Mouse (Mus musculus) liver, adult 2 months (tissue): ENCODE results near the gene Plekhg1. TPM values are rescaled to one million over a fixed set of nuclear protein-coding genes. Genes with fewer than 3 reads are reported as not detected.

Experiments used
- DNase-seq: peaks from one replicate; pipeline ENCODE4 v3.0.0-alpha.2; 2011; ENCODE audit warnings: low read depth, low spot score; ENCODE audit errors: extremely low read depth
- H3K27ac ChIP-seq: fragments of 200-500 bp; replicated peaks from 2 replicates; pipeline ENCODE4 v1.5.1; 2012; ENCODE audit warnings: low read depth, mild to moderate bottlenecking, control low read depth, inconsistent platforms, low read length; ENCODE audit not compliant: insufficient read depth
- H3K27me3 ChIP-seq: fragments of 200-500 bp; 2 replicates; pipeline ENCODE4 v1.6.1; 2012; ENCODE audit warnings: mild to moderate bottlenecking, moderate library complexity, low read length, inconsistent platforms; ENCODE audit not compliant: control insufficient read depth, insufficient read depth
- H3K36me3 ChIP-seq: fragments of 200-500 bp; 2 replicates; pipeline ENCODE4 v1.6.1; 2012; ENCODE audit warnings: low read length, inconsistent platforms; ENCODE audit not compliant: control insufficient read depth, insufficient read depth
- H3K4me1 ChIP-seq: fragments of 200-500 bp; 2 replicates; pipeline ENCODE4 v1.6.1; 2011; ENCODE audit warnings: low read length; ENCODE audit not compliant: control insufficient read depth, insufficient read depth
- H3K4me3 ChIP-seq: fragments of 200-500 bp; 2 replicates; pipeline ENCODE4 v1.5.1; 2011; ENCODE audit warnings: low read depth, mild to moderate bottlenecking, control low read depth, low read length, moderate library complexity; ENCODE audit not compliant: insufficient read depth
- H3K79me2 ChIP-seq: fragments of 200-500 bp; 2 replicates; pipeline ENCODE4 v1.6.1; 2012; ENCODE audit warnings: inconsistent platforms, mild to moderate bottlenecking, low read length, moderate library complexity; ENCODE audit not compliant: control insufficient read depth, insufficient read depth
- H3K9ac ChIP-seq: fragments of 200-500 bp; 2 replicates; pipeline ENCODE4 v1.6.1; 2012; ENCODE audit warnings: low read depth, mild to moderate bottlenecking, control low read depth, inconsistent platforms, low read length
- CTCF ChIP-seq: fragments of 200-500 bp; IDR thresholded peaks from 2 replicates; pipeline ENCODE4 v1.5.1; 2011; ENCODE audit warnings: low read depth, low read length, control low read depth
- POLR2A ChIP-seq: fragments of 200-500 bp; IDR thresholded peaks from 2 replicates; pipeline ENCODE4 v1.6.1; 2011; ENCODE audit warnings: low read length, control low read depth; ENCODE audit not compliant: insufficient read depth; ENCODE audit errors: extremely low read depth
- WGBS: fragments of 180-500 bp; shearing (Covaris S2); methylation state at CpG from one replicate; pipeline ENCODE4 v1.1.7; 2018; 5-methylcytosine and 5-hydroxymethylcytosine counted together
- polyA plus RNA-seq: library from polyadenylated mRNA; depleted of rRNA; stranded (reverse); fragments of >200 nt; gene quantifications from 2 replicates; pipeline ENCODE4 v1.2.3, GENCODE M21; 2012; rRNA removed
- total RNA-seq: library from RNA; depleted of rRNA; stranded (reverse); fragments of >200 nt; gene quantifications from 2 replicates; pipeline ENCODE4 v1.2.3, GENCODE M21; 2014; rRNA removed

Plekhg1 gene
- total and polyA plus RNA-seq, 2 experiments, result 1.2 to 6.0 TPM

- WGBS, result 96% methylated on average over 7 of the region's 7 CpGs
- no peak overlapping the region for H3K27ac ChIP-seq
- no peaks in the 10 kb centered on the region for H3K4me1 ChIP-seq
- no peaks in the 10 kb centered on the region for H3K36me3 ChIP-seq
- no peaks in the 10 kb centered on the region for H3K79me2 ChIP-seq
- TF ChIP-seq POLR2A (no peak), CTCF (no peak)
- H3K4me3 ChIP-seq, result no peak overlapping the region
- H3K27me3 ChIP-seq, result no peaks in the 10 kb centered on the region
- no peak overlapping the region for H3K9ac ChIP-seq
- no peak for DNase-seq
Observed at GRCm38 (mm10) chr10:4005191-4005590, 265.0 kb downstream of the Plekhg1 start.

- Histone ChIP-seq H3K27me3 (no peaks in the 10 kb centered on the region), H3K36me3 (no peaks in the 10 kb centered on the region), H3K4me1 (no peaks in the 10 kb centered on the region), H3K9ac (no peak overlapping the region), H3K27ac (no peak overlapping the region), H3K79me2 (no peaks in the 10 kb centered on the region), H3K4me3 (no peak overlapping the region)
- TF ChIP-seq POLR2A (no peak), CTCF (no peak)
- 80% methylated on average over 7 of the region's 7 CpGs for WGBS
- DNase-seq, result no peak
Observed at GRCm38 (mm10) chr10:4006296-4007015, 266.3 kb downstream of the Plekhg1 start.

Other genes starting within 250 kb of the Plekhg1 start
- gene Iyd, start 200.1 kb upstream of the Plekhg1 start, total RNA-seq, result 96.9 and 112 TPM in 2 replicates
- gene Iyd, start 200.1 kb upstream of the Plekhg1 start, polyA plus RNA-seq, result 47.7 and 49.9 TPM in 2 replicates
- 1.0 and 2.8 TPM in 2 replicates for gene Mthfd1l, start 232.8 kb downstream of the Plekhg1 start, total RNA-seq
- 0.22 and 0.31 TPM in 2 replicates for gene Mthfd1l, start 232.8 kb downstream of the Plekhg1 start, polyA plus RNA-seq